Mouse (Mus musculus): ENCODE data around the gene Stat5b. TPM values are rescaled to one million over a fixed set of nuclear protein-coding genes. Genes with fewer than 3 reads are reported as not detected.
A peak's percentile ranks its signal among the peaks of the same experiment; 100 is the strongest.
"Not testable (repeated sequence)": the region's sequence is repeated elsewhere in the genome, so short reads cannot be mapped to it uniquely, and the experiment has no call there.

Stat5b gene
- total RNA-seq, 2 experiments from 2014 or later, result 22.3 to 23.1 TPM

DNA sequence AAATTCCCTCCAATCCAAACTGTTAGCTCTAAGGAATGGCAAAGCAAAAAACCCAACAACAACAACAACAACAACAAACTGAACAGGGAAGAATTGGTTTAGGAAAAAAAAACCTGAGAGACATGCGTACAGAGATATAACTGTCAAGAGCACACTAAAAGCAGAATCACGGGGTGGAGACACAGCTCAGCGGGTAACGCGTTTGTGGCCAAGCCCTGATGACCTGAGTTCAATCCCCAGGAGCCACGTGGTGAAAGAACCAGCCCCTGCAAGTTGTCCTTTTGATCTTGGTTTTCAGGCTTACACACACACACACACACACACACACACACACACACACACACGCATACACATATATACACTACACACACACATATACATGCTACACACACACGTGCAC, 31.5 kb downstream of the Stat5b start:
- DNase-seq (ENCODE audit: low spot score in 2 of 2), result no peak
- intact Hi-C loops (cut with DNase I), result no loop called here

DNA sequence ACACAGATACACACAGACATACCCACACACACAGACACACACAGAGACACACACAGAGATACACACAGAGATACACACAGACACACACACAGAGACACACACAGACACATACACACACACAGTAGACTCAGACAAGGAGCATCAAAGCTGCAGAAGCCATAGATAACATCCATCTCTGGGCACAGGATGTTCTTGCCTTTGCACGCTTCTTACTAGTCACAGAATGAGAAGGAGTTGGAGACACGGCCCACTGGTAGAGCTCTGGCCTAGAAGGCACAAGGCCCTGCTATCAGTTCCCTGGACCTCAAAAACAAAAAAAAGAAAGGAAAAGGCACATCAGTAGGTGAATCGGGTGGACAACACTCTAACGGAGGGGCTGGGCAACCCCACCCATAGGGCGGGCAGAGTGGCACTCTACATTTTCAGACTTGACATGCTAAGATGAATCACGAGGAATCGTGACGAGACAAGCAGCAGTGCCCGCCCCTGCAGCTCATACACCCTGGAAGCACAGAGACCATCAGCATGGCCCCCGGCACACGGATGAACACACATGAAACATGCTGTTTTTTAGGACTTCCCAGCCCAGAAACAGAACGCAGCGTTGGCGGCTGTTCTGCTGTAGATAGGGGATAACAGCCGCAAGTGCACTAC, 32.0 kb downstream of the Stat5b start:
- intact Hi-C loops (cut with DNase I), result no loop called here
- no peak for DNase-seq (ENCODE audit: low spot score in 2 of 2)

DNA sequence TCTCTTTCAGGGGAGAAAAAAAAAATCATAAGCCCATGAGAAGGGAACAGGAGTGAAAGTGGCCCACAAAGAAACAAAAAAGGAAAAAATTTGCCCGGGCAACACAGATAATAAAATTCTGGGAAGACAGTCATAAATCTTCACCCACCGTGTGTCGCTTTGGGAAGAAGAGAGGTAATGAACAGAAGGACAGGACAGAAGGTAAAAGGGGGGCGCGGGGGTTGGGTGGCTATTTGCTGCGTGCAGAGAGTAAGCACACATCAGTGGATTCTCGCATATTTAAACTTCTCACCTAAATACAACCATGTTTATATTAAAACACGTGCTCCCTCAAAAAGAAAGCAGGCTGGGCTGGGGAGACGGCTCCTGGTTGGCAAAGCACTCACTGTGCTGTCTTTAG, 33.2 kb downstream of the Stat5b start:
- DNase-seq (ENCODE audit: low spot score in 2 of 2), result no peak
- intact Hi-C loops (cut with DNase I), result no loop called here

GRCm38 (mm10) chr11:100816801-100817200, 33.7 kb downstream of the Stat5b start:
- no peak for DNase-seq (ENCODE audit: low spot score in 2 of 2)
- intact Hi-C loops (cut with DNase I), result no loop called here

DNA sequence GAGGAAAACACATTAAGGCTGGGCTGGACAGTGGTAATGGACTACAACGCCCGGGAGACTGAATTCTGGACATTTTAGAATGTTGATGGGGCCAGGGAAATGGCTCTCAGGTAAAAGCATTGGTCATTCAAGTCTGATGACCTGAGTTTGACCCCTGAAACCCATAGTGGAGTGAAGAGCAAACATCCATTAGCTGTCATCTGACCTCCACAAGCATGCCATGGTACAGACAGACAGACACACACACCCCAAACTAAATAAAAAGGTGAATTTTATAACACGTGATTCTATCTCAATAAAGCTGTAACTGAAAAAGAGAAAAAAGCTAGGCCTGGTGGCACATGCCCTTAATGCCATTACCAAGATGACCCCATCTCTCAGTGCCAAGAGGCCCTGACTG, 34.2 kb downstream of the Stat5b start:
- DNase-seq (ENCODE audit: low spot score in 2 of 2), result no peak

GRCm38 (mm10) chr11:100814498-100814897, 36.0 kb downstream of the Stat5b start:
- DNase-seq (ENCODE audit: low spot score in 2 of 2), result no peak
- intact Hi-C loops (cut with DNase I), result no loop called here

More for the DNA sequence above, 34.2 kb downstream of the Stat5b start:
- intact Hi-C loops (cut with DNase I), result no loop called here

- DNase-seq (ENCODE audit: low spot score in 2 of 2), result no peak
- intact Hi-C loops (cut with DNase I), result no loop called here
Measured at GRCm38 (mm10) chr11:100811132-100811531, 39.4 kb downstream of the Stat5b start.

DNA sequence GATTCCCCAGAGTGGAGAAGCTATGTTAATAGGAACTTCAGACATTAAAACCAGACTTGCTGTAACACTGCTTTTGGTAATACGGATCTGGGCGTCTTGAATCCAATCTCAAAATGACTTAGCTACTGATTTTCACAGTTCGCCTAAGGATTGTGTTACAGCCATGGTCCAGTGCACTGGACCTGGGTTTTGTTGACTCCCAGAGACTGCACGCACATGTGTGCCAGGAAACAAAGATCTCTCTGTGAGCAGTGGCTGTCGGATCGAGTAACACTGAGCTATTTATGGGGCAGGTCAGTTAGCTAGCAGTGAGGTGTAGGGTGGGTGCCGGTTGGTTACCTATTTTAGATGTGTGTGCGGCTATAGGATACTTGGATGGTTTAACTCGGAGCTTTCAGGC, 40.0 kb downstream of the Stat5b start:
- intact Hi-C loops (cut with DNase I), result no loop called here
- no peak for DNase-seq (ENCODE audit: low spot score in 2 of 2)

GRCm38 (mm10) chr11:100806380-100807305, 43.9 kb downstream of the Stat5b start:
- intact Hi-C loops (cut with DNase I), result no loop called here

GRCm38 (mm10) chr11:100805535-100805934, 45.0 kb downstream of the Stat5b start:
- DNase-seq (ENCODE audit: low spot score in 2 of 2), result no peak
- intact Hi-C loops (cut with DNase I), result no loop called here

More at GRCm38 (mm10) chr11:100806380-100807305, 43.9 kb downstream of the Stat5b start:
- DNase-seq (ENCODE audit: low spot score in 2 of 2), result no peak

DNA sequence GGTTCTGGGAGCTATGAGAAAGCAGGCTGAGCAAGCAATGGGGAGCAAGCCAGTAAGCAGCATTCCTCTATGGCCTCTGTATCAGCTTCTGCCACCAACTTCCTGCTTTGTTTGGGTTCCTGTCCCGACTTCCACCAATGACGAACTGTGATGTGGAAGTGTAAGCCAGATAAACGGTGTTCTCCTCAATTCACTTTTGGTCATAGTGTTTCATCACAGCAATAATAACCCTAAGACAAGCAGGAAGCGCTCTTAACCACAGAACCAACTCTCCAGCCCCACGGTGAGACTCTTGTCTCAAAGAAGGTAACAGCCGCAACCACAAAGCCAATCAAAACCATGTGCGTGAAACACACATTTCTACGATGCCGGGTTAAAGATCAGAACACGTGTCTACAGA, 46.1 kb downstream of the Stat5b start:
- DNase-seq (ENCODE audit: low spot score in 2 of 2), result no peak
- intact Hi-C loops (cut with DNase I), result no loop called here

- no peak for DNase-seq (ENCODE audit: low spot score in 2 of 2)
- intact Hi-C loops (cut with DNase I), result no loop called here
Measured at GRCm38 (mm10) chr11:100799426-100799825, 51.1 kb downstream of the Stat5b start.

- intact Hi-C loops (cut with DNase I), result no loop called here
Measured at GRCm38 (mm10) chr11:100796585-100796984, 53.9 kb downstream of the Stat5b start.

GRCm38 (mm10) chr11:100795386-100795785, 55.1 kb downstream of the Stat5b start:
- DNase-seq (ENCODE audit: low spot score in 2 of 2), result no peak
- intact Hi-C loops (cut with DNase I), result no loop called here

More at GRCm38 (mm10) chr11:100796585-100796984, 53.9 kb downstream of the Stat5b start:
- DNase-seq (ENCODE audit: low spot score in 2 of 2), result no peak

DNA sequence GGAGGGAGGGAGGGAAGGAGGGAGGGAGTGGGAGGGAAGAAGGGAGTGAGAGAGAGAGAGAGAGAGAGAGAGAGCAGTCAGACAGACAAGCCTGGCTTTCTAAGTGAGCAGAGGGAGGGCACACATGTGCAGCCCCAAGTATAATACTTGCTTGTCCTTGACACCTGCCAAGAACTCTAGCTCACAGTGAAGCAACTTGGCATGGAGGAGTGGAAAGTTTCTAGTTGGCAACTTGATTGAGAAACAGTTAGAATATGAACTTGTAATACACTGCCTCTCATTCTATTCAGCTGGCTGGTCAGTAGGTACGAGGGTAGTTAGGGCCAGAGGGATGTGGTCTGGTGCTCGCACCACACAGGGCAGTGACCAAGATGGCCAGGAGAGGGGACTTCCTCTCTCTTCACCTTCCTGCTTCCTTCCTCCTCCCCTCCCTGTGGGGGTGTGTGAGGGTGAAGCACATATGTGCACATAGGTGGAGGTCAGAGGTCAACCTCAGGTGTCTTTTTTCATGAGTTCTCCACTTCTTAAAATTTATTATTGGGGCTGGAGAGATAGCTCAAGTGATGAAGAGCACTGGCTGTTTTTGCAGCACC, 59.0 kb downstream of the Stat5b start:
- intact Hi-C loops (cut with DNase I), result no loop called here
- DNase-seq (ENCODE audit: low spot score in 2 of 2), result no peak

GRCm38 (mm10) chr11:100790644-100791043, 59.9 kb downstream of the Stat5b start:
- peak; percentile 17 to 31 for DNase-seq (ENCODE audit: low spot score in 2 of 2)
- intact Hi-C loops (cut with DNase I), result not testable (repeated sequence)

GRCm38 (mm10) chr11:100789702-100790101, 60.8 kb downstream of the Stat5b start:
- no peak for DNase-seq (ENCODE audit: low spot score in 2 of 2)
- intact Hi-C loops (cut with DNase I), result no loop called here

- no peak for DNase-seq (ENCODE audit: low spot score in 2 of 2)
- intact Hi-C loops (cut with DNase I), result no loop called here
Measured at GRCm38 (mm10) chr11:100785774-100786173, 64.8 kb downstream of the Stat5b start.

DNA sequence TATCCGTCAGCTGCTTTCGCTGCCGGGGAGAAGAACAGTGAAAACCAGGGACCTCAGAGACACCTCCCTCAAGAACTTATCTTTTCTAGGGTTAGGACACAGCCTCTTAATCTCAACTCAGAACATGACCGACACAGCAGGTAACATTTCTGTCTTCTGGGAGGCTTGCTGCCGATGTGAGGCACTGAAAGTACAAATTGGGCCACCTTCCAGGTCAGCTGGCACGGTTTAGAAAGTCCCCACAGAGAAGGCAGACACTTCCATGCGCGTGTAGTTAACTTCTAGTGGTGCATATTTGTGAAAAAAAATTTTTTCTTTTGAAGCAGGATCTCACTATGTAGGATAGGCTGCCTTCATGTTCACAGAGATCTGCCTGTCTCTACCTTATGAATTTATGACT, 66.2 kb downstream of the Stat5b start:
- intact Hi-C loops (cut with DNase I), result no loop called here
- DNase-seq (ENCODE audit: low spot score in 2 of 2), result no peak

- intact Hi-C loops (cut with DNase I), result no loop called here
- no peak for DNase-seq (ENCODE audit: low spot score in 2 of 2)
Measured at GRCm38 (mm10) chr11:100782568-100782967, 68.0 kb downstream of the Stat5b start.
